Mouse (Mus musculus): ENCODE results near the gene Papolb.

DNA sequence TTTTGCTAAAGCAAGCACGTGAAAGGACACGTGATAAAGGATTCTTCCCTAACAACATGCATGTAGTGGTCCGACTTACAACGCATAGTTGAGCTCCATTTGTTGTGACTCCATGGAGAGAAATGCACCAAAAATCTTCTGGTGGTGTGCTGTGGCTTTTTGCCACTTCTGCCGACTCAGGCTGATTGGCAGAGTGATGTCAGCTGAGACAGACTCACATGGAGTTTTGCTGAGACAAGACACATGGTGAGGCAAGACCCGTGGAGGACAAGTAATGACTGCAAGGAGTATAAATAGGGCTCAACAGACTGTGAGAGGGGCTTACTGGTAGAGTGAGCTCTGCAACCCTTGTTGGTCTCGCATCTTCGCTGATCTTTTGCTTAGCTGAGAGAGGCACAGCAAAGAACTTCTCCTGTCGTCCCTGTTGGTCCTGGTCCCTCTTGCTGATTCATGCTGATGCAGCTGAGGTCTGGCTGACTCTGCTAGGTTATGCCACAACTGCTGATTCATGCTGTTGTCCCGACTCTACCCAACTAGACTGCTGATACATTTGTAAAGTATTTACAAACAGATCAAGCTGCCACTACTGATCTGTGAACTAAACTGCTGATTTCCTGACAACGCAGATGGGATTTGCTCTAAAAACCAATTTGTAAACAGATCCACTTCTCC is 8.5 kb downstream of the Papolb start:
- TF ChIP-seq CTCF (IDR thresholded peaks at IDR 0.05; ENCODE audit: low read depth) (no peak), EP300 (IDR thresholded peaks at IDR 0.05; ENCODE audit: low read depth) (no peak)
